Mouse (Mus musculus) olfactory bulb, adult 2 months (tissue): ENCODE data around the gene Oxgr1.

Experiments
- CTCF ChIP-seq: fragments of 200-500 bp; IDR thresholded peaks from 2 replicates; pipeline ENCODE4 v1.5.1; 2012; ENCODE audit warnings: low read depth, mild to moderate bottlenecking, low read length, moderate library complexity; ENCODE audit not compliant: insufficient read depth
- POLR2A ChIP-seq: fragments of 200-500 bp; IDR thresholded peaks from 2 replicates; pipeline ENCODE4 v1.6.1; 2012; ENCODE audit warnings: mild to moderate bottlenecking, low read depth, low read length, moderate library complexity; ENCODE audit not compliant: insufficient read depth

DNA sequence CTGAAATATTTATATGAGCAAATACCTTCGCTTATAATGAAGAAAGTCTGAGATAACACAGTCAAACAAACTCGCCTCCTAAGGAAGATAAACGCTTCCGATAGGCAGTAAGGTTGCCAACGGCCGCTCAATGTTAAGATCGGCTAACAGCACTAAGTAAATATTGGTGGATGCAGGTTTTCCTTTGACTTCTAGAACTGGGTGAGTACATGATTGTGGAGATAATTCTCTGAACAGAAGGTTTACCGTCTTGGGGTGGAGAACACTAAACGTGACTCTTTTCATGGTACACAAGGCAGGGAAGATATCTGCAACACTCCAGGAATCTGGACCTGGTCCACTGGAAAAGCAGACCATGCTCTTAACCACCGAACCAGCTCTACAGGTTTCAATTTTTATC is 52.6 kb downstream of the Oxgr1 start:
- TF ChIP-seq POLR2A (no peak), CTCF (no peak)
